Mouse (Mus musculus) forebrain, embryonic 10.5 days (tissue): Measurements from ENCODE around the gene Ccdc157. TPM values are rescaled to one million over a fixed set of nuclear protein-coding genes. Genes with fewer than 3 reads are reported as not detected.
"Not testable (repeated sequence)": the region's sequence is repeated elsewhere in the genome, so short reads cannot be mapped to it uniquely, and the experiment has no call there.

Experiments used
- DNase-seq: peaks from one replicate; pipeline ENCODE4 v3.0.0-alpha.2; 2017; ENCODE audit warnings: low spot score; ENCODE audit errors: extremely low spot score
- H3K27ac ChIP-seq: fragments of 300-500 bp; sonication (generic); 2 replicates; pipeline ENCODE4 v1.5.1; 2016; ENCODE audit warnings: mild to moderate bottlenecking
- H3K27me3 ChIP-seq: fragments of 300-500 bp; sonication (generic); 2 replicates; pipeline ENCODE4 v1.6.1; 2016; ENCODE audit warnings: mild to moderate bottlenecking; ENCODE audit not compliant: poor library complexity, severe bottlenecking
- H3K36me3 ChIP-seq: fragments of 300-500 bp; sonication (generic); replicated peaks from 2 replicates; pipeline ENCODE4 v1.6.1; 2016; ENCODE audit warnings: mild to moderate bottlenecking, moderate library complexity
- H3K4me1 ChIP-seq: fragments of 300-500 bp; sonication (generic); 2 replicates; pipeline ENCODE4 v1.6.1; 2016
- H3K4me3 ChIP-seq: fragments of 300-500 bp; sonication (generic); 2 replicates; pipeline ENCODE4 v1.5.1; 2016; ENCODE audit warnings: mild to moderate bottlenecking, moderate library complexity
- H3K9me3 ChIP-seq: fragments of 300-500 bp; sonication (generic); 2 replicates; pipeline ENCODE4 v1.6.1; 2016; ENCODE audit warnings: mild to moderate bottlenecking, moderate library complexity
- WGBS: fragments of 180-500 bp; shearing (Covaris S2); methylation state at CpG from one replicate; pipeline ENCODE4 v1.1.7; 2016; 5-methylcytosine and 5-hydroxymethylcytosine counted together
- polyA plus RNA-seq: library from polyadenylated mRNA; unstranded; fragments of >200 nt; fragmentation: Nextera tagmentation; extraction: Ambion mirVana; gene quantifications from 2 replicates; pipeline ENCODE4 v1.2.1, GENCODE M21; 2016

The Ccdc157 gene
- polyA plus RNA-seq, 1 experiment from 2014 or later = 7.8 TPM

GRCm38 (mm10) chr11:4118081-4118921, 41.8 kb downstream of the Ccdc157 start:
- H3K4me1 ChIP-seq = peaks cover 24% of the 10 kb centered on the region
- no peaks in the 10 kb centered on the region for H3K36me3 ChIP-seq
- H3K27ac ChIP-seq = peak overlapping the region; percentile 81
- DNase-seq = peak; percentile 66
- peaks cover 49% of the 10 kb centered on the region for H3K27me3 ChIP-seq
- 3% methylated on average over 41 of the region's 41 CpGs for WGBS
- peak overlapping the region; percentile 64 for H3K4me3 ChIP-seq
- no peaks in the 10 kb centered on the region for H3K9me3 ChIP-seq

- Histone ChIP-seq H3K9me3 (no peaks in the 10 kb centered on the region), H3K4me1 (peaks cover 24% of the 10 kb centered on the region), H3K27ac (no peak overlapping the region), H3K27me3 (peaks cover 49% of the 10 kb centered on the region), H3K36me3 (no peaks in the 10 kb centered on the region), H3K4me3 (peak overlapping the region; percentile 64)
- 42% methylated on average over 3 of the region's 3 CpGs for WGBS
- DNase-seq = no peak
These were observed 42.6 kb downstream of the Ccdc157 start for GRCm38 (mm10) chr11:4117372-4118071.

GRCm38 (mm10) chr11:4116458-4117141, 43.5 kb downstream of the Ccdc157 start:
- Histone ChIP-seq H3K36me3 (no peaks in the 10 kb centered on the region), H3K27ac (no peak overlapping the region), H3K4me1 (peaks cover 24% of the 10 kb centered on the region), H3K4me3 (no peak overlapping the region), H3K9me3 (no peaks in the 10 kb centered on the region), H3K27me3 (peaks cover 49% of the 10 kb centered on the region)
- WGBS = 75% methylated on average over 11 of the region's 11 CpGs
- DNase-seq = no peak

GRCm38 (mm10) chr11:4115407-4115806, 44.7 kb downstream of the Ccdc157 start:
- 92% methylated on average over 4 of the region's 4 CpGs for WGBS
- peaks cover 42% of the 10 kb centered on the region for H3K27me3 ChIP-seq
- H3K9me3 ChIP-seq = no peaks in the 10 kb centered on the region
- H3K4me1 ChIP-seq = peaks cover 24% of the 10 kb centered on the region
- no peak overlapping the region for H3K4me3 ChIP-seq
- no peaks in the 10 kb centered on the region for H3K36me3 ChIP-seq
- DNase-seq = no peak
- no peak overlapping the region for H3K27ac ChIP-seq

- Histone ChIP-seq H3K4me1 (peaks cover 24% of the 10 kb centered on the region), H3K27me3 (peaks cover 34% of the 10 kb centered on the region)
- not testable (repeated sequence) for DNase-seq, H3K27ac ChIP-seq, H3K36me3 ChIP-seq, H3K4me3 ChIP-seq, H3K9me3 ChIP-seq
- 86% methylated on average over 6 of the region's 6 CpGs for WGBS
These were observed 45.6 kb downstream of the Ccdc157 start for GRCm38 (mm10) chr11:4114541-4114940.

- Histone ChIP-seq H3K4me3 (no peak overlapping the region), H3K36me3 (no peaks in the 10 kb centered on the region), H3K27ac (no peak overlapping the region), H3K4me1 (peaks cover 22% of the 10 kb centered on the region), H3K27me3 (peaks cover 28% of the 10 kb centered on the region), H3K9me3 (no peaks in the 10 kb centered on the region)
- no peak for DNase-seq
- 82% methylated on average over 6 of the region's 6 CpGs for WGBS
These were observed 46.1 kb downstream of the Ccdc157 start for GRCm38 (mm10) chr11:4113970-4114369.

- WGBS = 83% methylated on average over 4 of the region's 4 CpGs
- no peak overlapping the region for H3K4me3 ChIP-seq
These were observed 46.6 kb downstream of the Ccdc157 start for GRCm38 (mm10) chr11:4113496-4113895.

GRCm38 (mm10) chr11:4112861-4113260, 47.2 kb downstream of the Ccdc157 start:
- Histone ChIP-seq H3K27ac (no peak overlapping the region), H3K4me3 (no peak overlapping the region), H3K27me3 (peaks cover 18% of the 10 kb centered on the region), H3K9me3 (no peaks in the 10 kb centered on the region), H3K36me3 (0 out of 2 replicates have a peak, but pooled peaks cover 2% of the 10 kb centered on the region), H3K4me1 (peaks cover 11% of the 10 kb centered on the region)
- no peak for DNase-seq
- 90% methylated on average over 6 of the region's 6 CpGs for WGBS

More at GRCm38 (mm10) chr11:4113496-4113895, 46.6 kb downstream of the Ccdc157 start:
- Histone ChIP-seq H3K36me3 (0 out of 2 replicates have a peak, but pooled peaks cover under 1% of the 10 kb centered on the region), H3K4me1 (peaks cover 17% of the 10 kb centered on the region), H3K9me3 (no peaks in the 10 kb centered on the region), H3K27ac (no peak overlapping the region), H3K27me3 (peaks cover 24% of the 10 kb centered on the region)
- DNase-seq = no peak

GRCm38 (mm10) chr11:4112033-4112432, 48.1 kb downstream of the Ccdc157 start:
- Histone ChIP-seq H3K27me3 (peaks cover 10% of the 10 kb centered on the region), H3K27ac (no peak overlapping the region), H3K4me1 (peaks cover 3% of the 10 kb centered on the region; the same call in 1 of the 2 replicates), H3K36me3 (0 out of 2 replicates have a peak, but pooled peaks cover 2% of the 10 kb centered on the region), H3K9me3 (no peaks in the 10 kb centered on the region), H3K4me3 (no peak overlapping the region)
- no peak for DNase-seq
- WGBS = 92% methylated on average over 4 of the region's 4 CpGs

GRCm38 (mm10) chr11:4108691-4109090, 51.4 kb downstream of the Ccdc157 start:
- Histone ChIP-seq H3K4me3 (no peak overlapping the region), H3K27me3 (no peaks in the 10 kb centered on the region), H3K36me3 (0 out of 2 replicates have a peak, but pooled peaks cover 2% of the 10 kb centered on the region), H3K9me3 (no peaks in the 10 kb centered on the region), H3K4me1 (no peaks in the 10 kb centered on the region), H3K27ac (no peak overlapping the region)
- no peak for DNase-seq
- 76% methylated on average over 7 of the region's 7 CpGs for WGBS

GRCm38 (mm10) chr11:4107901-4108300, 52.2 kb downstream of the Ccdc157 start:
- not testable (repeated sequence) for H3K4me3 ChIP-seq, H3K36me3 ChIP-seq, H3K9me3 ChIP-seq, H3K27ac ChIP-seq, H3K27me3 ChIP-seq, H3K4me1 ChIP-seq, DNase-seq
- 93% methylated on average over 6 of the region's 6 CpGs for WGBS

GRCm38 (mm10) chr11:4105444-4105843, 54.6 kb downstream of the Ccdc157 start:
- Histone ChIP-seq H3K4me1 (no peaks in the 10 kb centered on the region), H3K4me3 (no peak overlapping the region), H3K27me3 (no peaks in the 10 kb centered on the region), H3K36me3 (0 out of 2 replicates have a peak, but pooled peaks cover 2% of the 10 kb centered on the region), H3K9me3 (no peaks in the 10 kb centered on the region), H3K27ac (no peak overlapping the region)
- no peak for DNase-seq
- WGBS = 80% methylated on average over 6 of the region's 6 CpGs
